Mouse (Mus musculus) heart, postnatal 0 days (tissue): ENCODE measurements around the gene Oprd1.

Source experiments
- CTCF ChIP-seq: IDR thresholded peaks from 2 replicates; pipeline ENCODE4 v1.5.1; 2016; ENCODE audit warnings: antibody characterized with exemption, control low read depth, low read depth
- EP300 ChIP-seq: IDR thresholded peaks from 2 replicates; pipeline ENCODE4 v1.6.1; 2016; ENCODE audit warnings: antibody characterized with exemption, low read depth

DNA sequence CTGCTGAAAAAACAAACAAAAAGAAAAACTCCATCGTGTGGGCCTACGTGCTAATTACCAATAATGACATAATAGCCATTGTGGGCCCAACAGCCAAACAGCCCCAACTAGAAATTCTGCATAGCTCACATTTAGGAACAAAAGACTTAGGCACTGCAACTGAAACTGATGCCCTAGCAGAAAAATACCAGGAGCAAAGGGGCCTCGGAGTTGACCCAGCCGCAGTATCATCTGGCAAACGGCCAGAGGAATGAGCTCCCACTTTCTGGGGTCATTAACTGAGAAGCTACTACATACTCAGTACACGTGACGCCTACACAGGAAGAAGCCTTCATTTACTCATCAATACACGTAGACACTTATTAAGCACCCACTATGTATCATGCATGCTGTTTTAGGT is 82.0 kb downstream of the Oprd1 start:
- TF ChIP-seq CTCF (no peak), EP300 (no peak)
